Comparison of ENCODE assay signal across 20 mouse cellular contexts in the genomic region with DNA sequence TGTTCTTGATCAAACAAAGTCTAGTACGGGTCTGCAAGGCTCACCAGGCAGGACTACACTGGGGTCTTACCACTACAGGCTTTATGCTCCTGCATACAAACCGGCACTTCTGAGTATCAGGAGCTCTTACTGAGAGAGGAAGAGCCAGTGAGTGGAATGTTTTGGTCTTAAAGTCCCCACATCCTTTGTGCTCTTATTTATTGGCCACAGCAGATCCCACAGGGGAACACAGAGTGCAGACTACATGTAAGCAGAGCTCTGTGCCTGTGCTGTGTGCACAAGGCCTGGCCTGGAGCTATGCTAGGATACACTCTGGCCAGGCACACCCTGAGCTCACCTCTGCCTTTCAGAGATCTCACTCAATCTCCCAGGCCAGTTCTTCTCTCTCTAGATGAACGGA.
DNase-seq lines count a peak whose midpoint lies in the region; ATAC-seq lines count a peak whose summit lies in the region.
"Had no signal": no experiment of that assay in that cellular context is flagged by ENCODE, and none has a peak within 500 bp of the region (broad histone marks: within the 10 kb centered on the region; RNA-seq: fewer than 3 reads in every experiment).

No protein-coding gene starts in this region.

- no peak overlapping the region for H3K4me3 ChIP-seq in liver, embryonic 11.5 days (ENCODE audit: low read depth, low read length)
- H3K4me3 ChIP-seq: embryonic facial prominence, embryonic 10.5 days; embryonic facial prominence, embryonic 12.5 days; forebrain, embryonic 13.5 days; forebrain, embryonic 15.5 days had no signal

- no peaks in the 10 kb centered on the region for H3K9me3 ChIP-seq in liver, embryonic 11.5 days (ENCODE audit: control insufficient read depth, low read length)
- H3K9me3 ChIP-seq: embryonic facial prominence, embryonic 10.5 days; embryonic facial prominence, embryonic 12.5 days; forebrain, embryonic 13.5 days; forebrain, embryonic 15.5 days had no signal

- H3K4me1 ChIP-seq in liver, embryonic 11.5 days (replicated peaks; ENCODE audit: control insufficient read depth, insufficient read depth, low read length): no peaks in the 10 kb centered on the region
- H3K4me1 ChIP-seq: embryonic facial prominence, embryonic 12.5 days; forebrain, embryonic 13.5 days; forebrain, embryonic 15.5 days had no signal

- WGBS in liver, embryonic 11.5 days: 56% methylated on average over 3 of the region's 3 CpGs

- H3K4me2 ChIP-seq in liver, embryonic 11.5 days: no peak overlapping the region
- H3K4me2 ChIP-seq: embryonic facial prominence, embryonic 12.5 days; forebrain, embryonic 13.5 days; forebrain, embryonic 15.5 days had no signal

- peak; percentile 55 for DNase-seq in heart, adult 11 months
- no peak for DNase-seq in heart, postnatal 36 days
- DNase-seq in right cerebral cortex, postnatal 25 days: no peak
- DNase-seq in liver, embryonic 11.5 days (ENCODE audit: low spot score): no peak
- DNase-seq: adrenal gland, adult 8-10 months; adrenal gland, postnatal 14 days; B cell, adult 2 months; cerebellum, adult 11-12 months; cerebellum, adult 2 months; cerebellum, adult 9-10 months; cerebellum, postnatal 10 days; cerebellum, postnatal 25 days; forebrain, postnatal 0 days had no signal

- no peaks in the 10 kb centered on the region for H3K27me3 ChIP-seq in liver, embryonic 11.5 days (replicated peaks; ENCODE audit: control insufficient read depth, insufficient read depth, low read length)
- H3K27me3 ChIP-seq: embryonic facial prominence, embryonic 12.5 days; forebrain, embryonic 13.5 days; forebrain, embryonic 15.5 days had no signal

- no peak overlapping the region for H3K9ac ChIP-seq in liver, embryonic 11.5 days (ENCODE audit: low read depth, low read length)
- H3K9ac ChIP-seq: embryonic facial prominence, embryonic 12.5 days; forebrain, embryonic 13.5 days; forebrain, embryonic 15.5 days; forebrain, postnatal 0 days had no signal

- intact Hi-C loops in heart, postnatal 36 days (cut with DNase I): no loop called here

- no peak overlapping the region for H3K27ac ChIP-seq in liver, embryonic 11.5 days (ENCODE audit: low read depth, low read length)
- H3K27ac ChIP-seq: embryonic facial prominence, embryonic 10.5 days; embryonic facial prominence, embryonic 12.5 days; forebrain, embryonic 13.5 days; forebrain, embryonic 15.5 days had no signal

- no peaks in the 10 kb centered on the region for H3K36me3 ChIP-seq in liver, embryonic 11.5 days (ENCODE audit: control insufficient read depth, insufficient read depth, low read length)
- H3K36me3 ChIP-seq: embryonic facial prominence, embryonic 10.5 days; embryonic facial prominence, embryonic 12.5 days; forebrain, embryonic 15.5 days had no signal

- ATAC-seq in CD4-positive, CD25-positive, alpha-beta regulatory T cell, adult 4 months: peak; percentile 57
- ATAC-seq in inflammation-experienced regulatory T-cells, adult 6 months: peak; percentile 52
- ATAC-seq in liver, embryonic 11.5 days (replicated peaks; ENCODE audit: low FRiP score): no peak
- ATAC-seq: forebrain, embryonic 13.5 days; forebrain, embryonic 15.5 days; forebrain, postnatal 0 days; Patski had no signal
